Mouse (Mus musculus): ENCODE measurements around the gene Foxk1.

Foxk1 gene

DNA sequence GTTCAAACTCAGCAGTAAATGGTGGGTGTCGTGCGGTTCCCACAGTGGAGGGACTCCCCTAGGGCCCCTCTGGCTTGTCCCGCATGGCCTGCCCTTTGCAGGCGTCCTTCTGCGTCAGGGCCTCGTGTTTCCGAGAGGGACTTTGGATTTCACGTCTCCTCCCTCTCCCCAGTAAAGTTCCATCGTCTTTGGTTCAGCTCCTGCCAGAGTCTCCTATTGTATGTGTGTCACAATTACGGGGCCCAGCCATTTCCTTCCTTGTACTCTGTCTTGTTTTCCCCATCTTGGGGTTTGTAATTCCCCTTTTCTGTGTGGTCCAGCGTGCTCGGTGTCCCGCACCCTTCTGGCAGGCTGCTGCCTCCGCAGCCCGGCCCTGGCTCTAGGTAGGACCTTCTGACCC lies 42.2 kb downstream of the Foxk1 start:
- no peak for DNase-seq (ENCODE audit: low read depth, low spot score)

DNA sequence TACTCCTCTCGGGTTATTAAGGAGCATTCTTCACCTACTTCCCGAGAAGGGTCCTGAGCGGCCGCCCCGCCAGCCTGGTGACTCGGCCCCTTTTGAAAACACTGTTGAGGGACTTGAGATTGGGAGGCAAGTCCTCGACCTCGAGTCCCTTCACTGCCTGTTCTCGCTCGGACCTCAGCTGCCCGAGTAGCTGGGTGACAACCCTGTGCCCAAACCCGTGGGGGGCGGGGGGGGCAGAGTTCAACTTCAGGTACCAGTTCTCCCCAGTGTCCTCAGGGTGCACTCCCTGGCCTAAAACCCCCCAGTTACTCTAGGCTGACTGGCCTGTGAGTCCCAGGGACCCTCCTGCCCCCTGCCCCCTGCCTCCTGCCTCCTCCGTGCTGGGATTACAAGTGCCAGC lies 42.7 kb downstream of the Foxk1 start:
- DNase-seq (ENCODE audit: low read depth, low spot score): no peak

- DNase-seq (ENCODE audit: low read depth, low spot score): no peak
Measured at GRCm38 (mm10) chr5:142444791-142445531, 43.7 kb downstream of the Foxk1 start.

DNA sequence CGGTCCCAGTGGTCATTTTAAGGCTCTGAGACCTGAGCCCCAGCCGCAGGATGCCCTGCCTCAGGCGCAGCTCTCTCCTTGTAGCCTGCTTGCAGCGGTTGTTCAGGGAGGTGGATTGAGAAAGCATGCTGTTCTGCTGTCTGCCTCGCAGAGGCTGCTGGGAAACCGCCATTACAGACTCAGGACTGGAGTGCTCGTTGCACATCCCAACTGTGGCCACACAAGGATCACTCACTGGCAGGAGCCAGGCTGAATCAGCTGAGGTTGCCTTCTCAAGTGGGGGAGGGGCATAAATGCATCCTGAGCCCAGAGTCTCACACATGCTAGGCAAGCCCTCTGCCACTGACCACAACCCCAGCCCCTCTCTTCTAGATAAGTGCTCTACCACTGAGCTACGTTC lies 44.4 kb downstream of the Foxk1 start:
- DNase-seq (ENCODE audit: low read depth, low spot score): no peak

- peak; percentile 95 for DNase-seq (ENCODE audit: low read depth, low spot score)
Measured at GRCm38 (mm10) chr5:142448076-142448475, 46.8 kb downstream of the Foxk1 start.

DNA sequence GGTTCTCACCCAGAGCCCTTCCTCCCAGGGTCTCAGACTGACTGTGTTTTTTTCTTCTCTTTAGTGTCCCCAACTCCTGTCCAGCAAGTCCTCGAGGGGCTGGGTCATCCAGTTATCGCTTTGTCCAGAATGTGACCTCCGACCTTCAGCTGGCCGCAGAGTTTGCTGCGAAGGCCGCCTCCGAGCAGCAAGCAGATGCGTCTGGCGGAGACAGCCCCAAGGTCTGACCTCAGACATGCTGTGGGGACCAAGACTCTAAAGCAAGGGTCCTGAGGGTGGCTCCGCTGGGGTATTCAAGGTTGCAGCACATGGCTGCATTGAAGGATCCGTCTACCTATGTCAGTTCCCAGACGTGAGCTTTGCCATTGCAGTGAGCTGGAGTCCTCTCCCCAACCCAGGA lies 47.3 kb downstream of the Foxk1 start:
- DNase-seq (ENCODE audit: low read depth, low spot score): no peak

- DNase-seq (ENCODE audit: low read depth, low spot score): no peak
Measured at GRCm38 (mm10) chr5:142450846-142451245, 49.5 kb downstream of the Foxk1 start.

GRCm38 (mm10) chr5:142451759-142452158 lies 50.5 kb downstream of the Foxk1 start:
- peak; percentile 78 for DNase-seq (ENCODE audit: low read depth, low spot score)

- no peak for DNase-seq (ENCODE audit: low read depth, low spot score)
Measured at GRCm38 (mm10) chr5:142453742-142454141, 52.4 kb downstream of the Foxk1 start.

DNA sequence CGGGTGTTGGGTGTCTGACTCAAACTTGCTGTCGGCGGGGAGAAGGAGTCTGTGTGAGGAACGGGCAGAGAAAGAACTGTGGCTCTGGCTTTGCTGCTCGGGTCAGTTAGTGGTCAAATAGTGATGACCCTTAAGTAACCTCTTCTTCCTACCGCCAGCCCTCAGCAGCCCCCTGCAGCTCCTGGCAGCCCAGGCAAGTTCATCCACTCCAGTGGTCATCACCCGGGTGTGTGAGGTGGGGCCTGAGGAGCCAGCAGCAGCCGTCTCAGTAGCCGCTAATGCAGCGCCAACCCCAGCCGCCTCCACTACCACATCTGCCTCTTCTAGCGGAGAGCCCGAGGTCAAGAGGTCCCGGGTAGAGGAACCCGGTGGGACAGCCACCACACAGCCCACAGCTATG lies 55.0 kb downstream of the Foxk1 start:
- DNase-seq (ENCODE audit: low read depth, low spot score): no peak

DNA sequence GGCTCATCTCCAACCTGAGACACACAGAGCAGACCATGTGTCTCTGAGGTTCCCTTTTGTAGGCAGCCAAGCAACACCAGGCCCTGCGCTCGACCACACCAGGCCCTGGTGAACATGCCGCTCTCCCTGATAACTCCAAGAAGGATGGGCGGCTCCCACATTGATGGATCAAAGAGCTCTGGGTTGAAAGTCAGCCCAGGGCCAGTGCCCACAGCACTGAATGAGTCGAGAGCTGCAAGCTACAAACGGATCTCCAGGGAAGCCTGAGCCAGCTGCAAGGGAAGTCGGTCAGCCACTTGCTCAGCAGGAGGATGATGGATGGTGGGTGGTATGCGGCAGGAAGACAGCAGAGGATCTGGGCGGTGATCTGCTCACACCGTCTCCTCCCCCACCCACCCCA lies 56.0 kb downstream of the Foxk1 start:
- DNase-seq (ENCODE audit: low read depth, low spot score): no peak

DNA sequence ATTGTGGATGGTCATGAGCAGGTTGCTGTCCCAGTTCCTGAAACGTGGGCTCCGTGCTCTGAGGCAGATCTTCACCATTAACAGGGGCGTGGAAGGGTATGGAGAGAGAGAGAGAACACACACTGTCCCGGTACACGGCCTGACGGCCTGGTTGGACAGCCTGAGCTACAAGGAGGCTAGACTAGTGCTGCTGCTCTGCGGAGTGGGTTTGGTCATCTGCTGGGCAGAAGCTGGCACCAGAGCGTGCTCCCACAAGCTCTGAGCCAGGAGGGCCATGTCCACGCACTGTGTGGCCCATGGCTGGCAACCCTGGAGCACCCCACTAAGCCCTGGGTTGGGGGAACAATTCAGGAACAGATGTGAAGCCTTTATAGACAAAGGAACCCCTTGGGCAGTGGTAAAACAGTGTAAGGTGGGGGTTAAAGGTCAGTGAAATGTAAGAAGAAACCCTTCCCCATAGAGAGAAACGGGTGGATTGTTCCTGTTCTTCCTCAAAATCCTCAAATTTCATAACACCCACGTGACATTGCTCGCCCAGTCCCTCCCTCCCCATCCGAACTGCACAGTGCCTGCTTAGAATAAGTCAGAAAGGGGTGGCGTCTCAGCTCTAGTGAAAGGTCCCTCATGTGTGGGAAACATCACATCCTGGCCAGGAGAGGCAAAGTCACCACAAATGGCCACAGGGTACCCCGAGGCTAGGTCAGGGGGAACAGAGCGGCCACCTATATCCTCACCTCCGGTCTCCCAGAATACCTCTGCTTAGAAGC lies 57.7 kb downstream of the Foxk1 start:
- DNase-seq (ENCODE audit: low read depth, low spot score): no peak

DNA sequence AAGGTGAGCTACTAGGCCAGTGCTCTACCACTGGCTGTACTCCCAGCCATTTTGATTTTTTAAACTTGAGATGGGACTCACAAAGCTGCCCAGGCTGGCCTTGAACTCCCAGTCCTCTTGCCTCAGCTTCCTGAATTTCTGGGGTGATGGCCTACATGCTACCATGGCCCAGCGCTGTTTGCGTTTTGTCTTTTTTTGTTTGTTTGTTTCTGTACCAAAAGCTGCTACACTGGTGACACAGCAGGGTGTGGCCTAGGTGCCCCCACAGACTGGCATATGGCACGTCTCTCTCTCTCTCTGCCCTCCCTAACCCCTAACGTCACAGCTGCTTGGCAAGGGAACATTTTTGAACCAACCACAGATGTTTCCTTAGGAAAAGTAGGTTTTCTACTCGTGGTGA lies 58.5 kb downstream of the Foxk1 start:
- no peak for DNase-seq (ENCODE audit: low read depth, low spot score)

DNA sequence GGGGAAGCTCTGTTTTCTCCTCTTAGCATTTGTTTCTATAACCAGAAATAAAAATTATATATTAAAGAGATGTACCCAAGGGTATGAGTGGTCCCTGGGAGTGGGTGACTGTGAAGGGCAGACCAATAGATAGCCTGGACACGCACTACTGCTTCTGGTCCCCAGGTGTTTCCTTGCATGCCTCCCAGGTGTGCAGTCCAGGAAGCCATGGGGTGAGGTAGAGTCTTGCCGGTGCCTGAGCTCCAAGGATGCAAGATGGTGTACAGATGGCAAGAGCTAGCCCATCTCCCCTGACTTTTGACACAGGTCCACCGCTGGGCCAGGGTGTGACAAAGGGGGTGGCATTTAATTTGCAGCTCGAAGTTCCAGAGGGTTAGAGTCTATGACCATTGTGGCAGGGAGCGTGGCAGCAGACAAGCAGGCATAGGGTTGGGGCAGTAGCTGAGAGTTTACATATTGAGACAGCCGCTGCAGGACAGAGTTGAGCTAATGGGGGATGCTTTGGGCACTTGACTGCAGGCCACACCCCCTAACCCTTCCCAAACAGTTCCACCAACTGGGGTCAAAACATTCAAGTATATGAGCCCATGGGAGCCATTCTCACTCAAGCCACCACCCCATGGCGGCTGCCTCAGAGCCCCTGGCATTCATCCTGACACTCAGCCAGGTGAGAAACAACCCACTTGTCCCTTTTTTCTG lies 60.8 kb downstream of the Foxk1 start:
- DNase-seq (ENCODE audit: low read depth, low spot score): no peak

- DNase-seq (ENCODE audit: low read depth, low spot score): no peak
Measured at GRCm38 (mm10) chr5:142462641-142462948, 61.3 kb downstream of the Foxk1 start.

GRCm38 (mm10) chr5:142463011-142463410 lies 61.7 kb downstream of the Foxk1 start:
- DNase-seq (ENCODE audit: low read depth, low spot score): no peak

GRCm38 (mm10) chr5:142463461-142464454 lies 62.5 kb downstream of the Foxk1 start, which contains the start of gene Ap5z1:
Gene Ap5z1 (plus strand): TSS chr5:142463944.
- peak; percentile 98 for DNase-seq (ENCODE audit: low read depth, low spot score)

- DNase-seq (ENCODE audit: low read depth, low spot score): no peak
Measured at GRCm38 (mm10) chr5:142468375-142468774, 67.1 kb downstream of the Foxk1 start.

DNA sequence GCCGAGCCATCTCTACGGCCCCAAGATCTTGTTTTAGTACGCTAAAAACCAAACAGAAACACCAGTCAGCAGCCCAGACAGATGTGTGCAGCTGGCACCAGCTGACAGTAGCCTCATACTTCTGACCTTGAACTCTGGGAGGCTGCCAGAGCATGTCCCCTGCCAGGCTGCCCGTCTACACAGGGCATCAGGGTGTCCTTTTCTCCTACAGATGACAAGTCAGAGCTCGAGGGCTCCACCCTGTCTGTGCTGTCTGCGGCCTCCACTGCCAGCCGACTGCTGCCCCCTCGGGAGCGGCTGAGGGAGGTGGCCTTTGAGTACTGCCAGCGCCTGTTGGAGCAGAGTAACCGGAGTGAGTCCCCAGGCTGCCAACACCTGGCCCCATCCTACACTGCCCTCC lies 68.5 kb downstream of the Foxk1 start:
- DNase-seq (ENCODE audit: low read depth, low spot score): no peak

DNA sequence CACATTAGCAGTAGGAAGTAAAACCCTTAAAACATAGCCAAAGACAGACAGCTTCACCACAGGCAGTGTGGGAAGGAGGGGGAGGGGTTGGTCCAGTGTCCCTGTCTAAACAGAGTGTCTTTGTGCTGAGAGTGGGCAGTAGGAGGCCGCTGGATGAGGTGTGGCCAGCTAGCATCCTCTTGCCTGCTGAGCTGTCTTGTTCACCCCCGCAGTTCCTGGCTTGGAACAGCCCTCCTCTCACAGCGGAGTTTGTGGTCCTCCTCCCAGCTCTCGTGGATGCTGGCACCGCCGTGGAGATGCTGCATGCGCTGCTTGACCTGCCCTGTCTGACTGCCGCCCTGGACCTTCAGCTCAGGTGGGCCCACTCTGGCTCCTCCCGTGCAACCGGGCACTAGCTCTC lies 72.4 kb downstream of the Foxk1 start:
- peak; percentile 31 for DNase-seq (ENCODE audit: low read depth, low spot score)

DNA sequence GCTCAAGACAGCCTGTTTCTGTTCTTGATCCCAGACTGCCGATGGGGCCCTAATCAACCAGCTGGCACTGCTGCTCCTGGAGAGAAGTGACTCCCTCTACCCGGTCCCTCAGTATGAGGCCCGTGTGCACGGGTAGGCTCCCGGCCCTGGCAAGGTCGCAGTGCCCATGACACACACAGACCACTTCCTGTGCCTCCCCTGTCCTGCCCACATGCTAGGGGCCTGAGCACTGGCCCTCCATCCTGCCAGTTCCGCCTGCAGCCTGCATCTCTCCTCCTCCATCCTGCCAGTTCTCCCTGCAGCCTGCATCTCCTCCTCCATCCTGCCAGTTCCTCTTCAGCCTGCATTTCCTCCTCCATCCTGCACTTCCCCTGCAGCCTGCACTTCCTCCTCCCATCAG lies 74.4 kb downstream of the Foxk1 start:
- no peak for DNase-seq (ENCODE audit: low read depth, low spot score)

Data from mesoderm, embryonic 11.5 days (tissue).